Mouse (Mus musculus): ENCODE measurements around the gene Crebl2.

The Crebl2 gene

DNA sequence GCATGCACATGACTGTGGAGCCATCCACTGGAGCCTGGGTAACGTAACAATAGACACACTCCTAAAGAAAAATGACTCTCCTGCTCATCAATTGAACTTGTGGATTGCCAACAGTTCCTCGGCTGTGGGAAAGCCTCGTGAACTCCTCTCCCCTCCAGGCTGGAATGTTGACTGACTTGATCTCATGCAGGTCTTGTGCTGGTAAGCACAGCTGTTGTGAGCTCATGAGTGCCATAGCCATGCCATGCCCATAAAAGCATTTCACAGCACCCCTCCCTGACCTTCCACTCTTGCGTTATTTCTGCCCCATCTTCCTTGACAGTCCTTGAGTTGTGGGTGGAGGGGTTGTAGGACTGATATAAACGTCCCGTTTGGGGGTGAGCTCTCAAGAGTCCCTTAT lies 9.5 kb upstream of the Crebl2 start:
- no peak for DNase-seq (ENCODE audit: low spot score)

DNA sequence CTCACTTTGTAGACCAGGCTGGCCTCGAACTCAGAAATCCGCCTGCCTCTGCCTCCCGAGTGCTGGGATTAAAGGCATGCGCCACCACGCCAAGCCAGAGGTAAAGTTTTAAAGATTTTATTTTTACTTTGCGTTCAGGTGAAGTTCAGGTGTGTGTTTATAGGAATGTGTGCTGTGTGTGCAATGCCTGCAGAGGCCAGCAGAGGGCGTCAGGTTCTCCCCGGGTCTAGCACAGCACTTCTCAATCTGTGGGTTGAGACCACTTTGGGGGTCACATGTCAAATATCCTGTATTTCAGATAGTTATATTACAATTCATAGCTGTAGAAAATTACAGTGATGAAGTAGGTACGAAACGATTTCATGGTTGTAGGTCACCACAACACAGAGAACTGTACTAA lies 7.1 kb upstream of the Crebl2 start:
- no peak for DNase-seq (ENCODE audit: low spot score)

DNA sequence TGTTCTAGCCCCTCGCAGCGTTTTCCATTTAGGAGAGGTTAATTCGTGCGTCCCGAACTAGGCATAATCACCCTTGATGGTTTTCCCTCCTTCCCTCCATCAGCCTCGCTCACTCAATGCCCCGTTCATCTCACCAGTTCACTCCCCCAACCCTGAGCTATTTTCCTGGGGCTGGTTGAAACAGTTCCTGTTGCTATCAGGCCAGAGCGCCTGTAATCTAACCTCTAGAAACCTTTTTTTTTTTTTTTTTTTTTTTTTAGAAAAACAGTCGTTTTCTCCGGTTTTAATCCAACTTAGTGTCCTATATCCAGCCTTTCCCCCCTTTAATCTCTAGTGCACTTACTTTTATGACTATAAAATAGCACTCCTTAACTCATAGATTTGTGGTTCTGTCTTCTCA lies 822 bp downstream of the Crebl2 start:
- no peak for DNase-seq (ENCODE audit: low spot score)

DNA sequence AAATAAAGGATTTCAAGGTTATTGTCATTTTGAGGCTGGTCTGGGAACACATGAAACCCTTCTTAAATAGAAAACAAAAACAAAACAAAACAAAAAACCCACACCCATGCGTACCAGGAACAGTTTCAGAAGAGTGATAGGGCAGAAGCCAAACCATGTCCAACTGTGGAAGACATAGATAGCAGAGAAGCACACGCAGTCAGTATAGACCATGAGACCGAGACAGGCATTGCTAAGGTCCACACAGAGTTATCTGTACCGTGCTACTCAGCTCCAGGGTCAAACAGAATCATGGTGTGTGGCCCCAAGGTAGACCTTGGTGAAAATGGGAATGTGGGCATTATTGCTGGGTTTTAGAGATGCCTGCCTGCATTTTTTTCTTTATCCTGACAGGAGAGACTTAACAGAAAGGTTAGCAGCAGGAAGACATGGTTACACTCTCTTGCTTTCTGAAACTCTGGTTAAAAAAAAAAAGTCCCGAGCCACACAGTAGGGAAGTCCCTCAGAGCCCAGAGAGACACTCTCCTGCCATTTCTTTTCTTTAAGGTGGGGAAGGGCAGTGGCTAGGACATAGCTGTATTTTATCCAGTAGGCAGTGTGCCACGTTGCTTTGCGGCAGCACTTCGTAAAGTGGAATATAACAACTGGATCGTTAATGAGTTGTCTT lies 4.8 kb downstream of the Crebl2 start:
- DNase-seq (ENCODE audit: low spot score), result no peak

DNA sequence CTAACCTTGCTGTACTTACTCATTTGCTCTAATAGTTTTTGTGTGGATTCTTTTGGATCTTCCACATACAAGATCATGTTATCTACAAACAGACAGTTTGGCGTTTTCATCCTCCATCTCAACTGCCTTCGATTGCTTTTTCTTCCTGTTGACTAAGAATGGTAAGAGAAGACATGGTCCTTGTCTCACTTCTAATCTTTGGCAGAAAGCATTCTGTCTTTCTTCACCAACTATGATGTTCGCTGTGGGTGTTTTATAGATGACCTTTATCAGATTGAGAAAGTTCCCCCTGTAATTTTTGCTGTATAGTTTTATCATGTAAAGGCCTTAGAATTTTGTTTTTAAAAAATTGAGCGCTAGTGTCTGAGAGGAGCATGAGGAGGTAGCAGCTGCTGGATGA lies 8.2 kb downstream of the Crebl2 start:
- DNase-seq (ENCODE audit: low spot score), result no peak

DNA sequence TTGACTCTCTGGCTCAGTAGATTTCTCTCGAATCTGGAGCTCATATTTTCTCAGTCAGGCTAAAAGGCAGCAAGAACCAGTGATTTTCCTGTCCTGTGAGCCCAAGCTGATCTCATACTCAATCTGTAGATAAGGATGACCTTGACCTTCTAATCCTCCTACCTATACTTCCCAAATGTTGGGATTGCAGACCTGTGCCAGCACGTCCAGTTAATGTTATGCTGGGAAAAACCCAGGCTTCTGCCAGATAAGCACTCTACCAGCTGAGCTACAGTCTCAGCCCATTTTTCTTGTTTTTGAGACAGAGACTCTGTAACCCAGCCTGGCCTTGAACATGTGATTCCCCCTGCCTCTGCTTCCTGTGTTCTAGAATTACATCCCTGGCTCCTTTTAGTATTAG lies 10.4 kb downstream of the Crebl2 start:
- DNase-seq (ENCODE audit: low spot score), result no peak

DNA sequence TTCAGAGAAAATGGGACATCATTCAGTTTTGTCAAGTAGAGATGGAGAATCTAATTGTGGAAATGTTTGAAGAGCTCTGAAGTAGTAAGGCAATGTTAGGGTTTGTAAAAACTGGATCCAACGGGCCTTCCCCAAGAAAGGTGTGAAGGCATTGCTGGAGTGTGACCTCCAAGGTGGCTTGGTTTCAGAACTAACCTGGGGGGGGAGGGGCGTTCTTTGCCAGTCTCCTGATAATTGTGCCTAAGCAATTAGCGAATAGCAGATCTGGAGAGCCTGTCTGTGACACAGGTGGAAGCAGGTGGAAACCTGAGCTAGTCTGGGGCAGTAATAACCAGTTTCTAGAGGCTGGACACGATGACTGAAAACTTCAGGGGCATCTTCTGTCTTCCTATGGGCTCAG lies 15.8 kb downstream of the Crebl2 start:
- DNase-seq (ENCODE audit: low spot score), result no peak

DNA sequence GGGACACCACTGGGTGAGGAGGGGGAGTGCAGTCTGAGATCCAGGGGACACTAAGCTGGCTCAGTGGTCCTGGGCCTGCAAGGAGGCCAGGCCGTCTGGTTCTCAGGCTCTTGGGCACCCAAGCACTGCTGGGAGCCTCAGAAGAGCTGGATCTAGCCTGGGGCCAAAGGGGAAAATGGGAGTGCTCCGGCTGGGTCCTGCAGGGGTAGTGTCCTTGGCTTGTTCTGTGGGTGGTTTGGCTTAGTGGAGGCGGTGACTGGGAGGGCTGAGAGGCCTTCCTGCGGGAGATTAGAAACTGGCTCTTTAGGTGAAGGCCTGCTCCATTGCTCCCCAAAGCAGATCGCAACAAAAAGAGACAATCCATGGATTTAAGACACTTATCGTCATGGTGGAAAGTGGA lies 16.4 kb downstream of the Crebl2 start:
- DNase-seq (ENCODE audit: low spot score), result no peak

DNA sequence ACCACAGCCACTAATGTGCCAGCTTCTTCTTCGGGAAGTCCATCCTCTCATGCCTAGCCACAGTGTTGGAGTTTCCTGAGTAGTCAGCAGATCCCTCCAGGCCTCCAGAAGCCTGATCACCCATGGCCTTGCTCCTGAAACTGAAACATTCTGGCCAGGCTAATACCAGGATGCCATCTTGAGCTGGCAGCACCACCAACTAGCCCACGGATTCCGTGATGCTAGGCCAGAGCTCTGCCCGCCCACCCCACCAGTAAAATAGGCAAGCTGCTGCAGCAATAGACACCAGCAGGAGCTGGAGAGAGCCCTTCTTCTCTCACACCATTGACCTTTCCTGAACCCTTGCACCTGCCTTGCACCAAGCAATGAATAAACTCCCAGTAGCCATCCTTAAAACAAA lies 17.6 kb downstream of the Crebl2 start:
- DNase-seq (ENCODE audit: low spot score), result no peak

DNA sequence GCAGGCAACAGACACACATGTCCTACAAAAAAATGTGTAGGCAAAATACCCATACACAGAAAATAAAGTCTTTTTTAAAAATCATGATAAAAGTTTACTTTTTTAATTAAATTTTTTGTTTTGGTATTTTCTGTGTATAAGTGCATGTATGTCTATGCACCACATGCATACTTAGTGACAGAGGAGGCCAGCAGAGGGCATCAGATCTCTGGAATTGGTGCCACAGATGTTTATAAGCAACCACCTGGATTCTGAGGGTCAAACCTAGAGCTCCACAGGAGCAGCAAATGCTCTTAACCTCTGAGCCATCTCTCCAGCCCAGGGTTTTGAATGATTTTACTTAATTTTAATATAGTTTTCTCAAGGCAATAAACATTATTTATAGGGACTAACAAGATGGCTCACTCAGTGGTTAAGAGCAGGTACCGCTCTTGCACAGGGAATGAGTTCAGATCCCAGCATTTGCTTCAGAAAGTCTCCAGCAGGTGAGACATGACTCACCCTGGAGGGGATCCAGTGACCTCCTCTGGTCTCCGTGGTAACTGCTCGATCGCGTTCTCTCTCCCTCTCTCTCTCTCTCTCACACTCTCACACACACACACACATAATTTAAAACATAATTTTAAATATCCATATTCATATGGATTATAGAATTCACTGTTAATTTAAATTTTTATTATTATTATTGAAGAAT lies 18.4 kb downstream of the Crebl2 start:
- no peak for DNase-seq (ENCODE audit: low spot score)

DNA sequence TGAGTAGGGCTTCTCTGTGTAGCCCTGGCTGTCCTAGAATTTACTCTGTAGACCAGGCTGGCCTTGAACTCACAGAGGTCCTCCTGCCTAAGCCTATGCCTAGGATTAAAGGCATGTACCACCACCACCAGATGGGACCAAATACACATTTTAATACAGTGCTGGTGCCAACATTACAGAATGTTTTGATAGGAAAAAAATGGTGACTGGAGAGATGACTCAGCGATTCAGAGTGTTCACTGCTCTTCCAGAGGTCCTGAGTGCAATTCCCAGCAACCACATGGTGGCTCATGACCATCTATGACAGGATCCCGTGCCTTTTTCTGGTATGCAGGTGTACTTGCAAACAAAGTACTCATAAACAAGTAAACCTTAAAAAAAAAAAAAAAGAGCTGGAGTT lies 19.5 kb downstream of the Crebl2 start:
- no peak for DNase-seq (ENCODE audit: low spot score)

DNA sequence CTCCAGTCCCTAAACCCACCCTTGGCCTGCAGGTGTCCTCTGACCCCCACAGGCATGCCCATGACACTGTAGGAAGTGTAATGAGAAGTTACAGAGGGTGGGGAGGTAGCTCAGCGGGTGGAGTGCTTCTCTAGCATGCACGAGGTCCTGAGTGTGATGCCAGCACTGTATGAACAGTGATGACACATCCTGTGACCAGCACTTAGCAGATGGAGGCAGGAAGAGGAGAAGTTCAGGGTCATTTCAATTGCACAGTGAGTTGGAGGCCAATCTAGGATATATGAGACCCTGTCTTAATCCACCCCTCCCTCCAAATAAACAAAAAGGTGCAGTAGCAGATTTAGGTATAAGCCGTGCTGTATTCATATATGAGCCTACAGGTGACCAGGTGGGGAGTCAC lies 20.0 kb downstream of the Crebl2 start:
- DNase-seq (ENCODE audit: low spot score), result no peak

DNA sequence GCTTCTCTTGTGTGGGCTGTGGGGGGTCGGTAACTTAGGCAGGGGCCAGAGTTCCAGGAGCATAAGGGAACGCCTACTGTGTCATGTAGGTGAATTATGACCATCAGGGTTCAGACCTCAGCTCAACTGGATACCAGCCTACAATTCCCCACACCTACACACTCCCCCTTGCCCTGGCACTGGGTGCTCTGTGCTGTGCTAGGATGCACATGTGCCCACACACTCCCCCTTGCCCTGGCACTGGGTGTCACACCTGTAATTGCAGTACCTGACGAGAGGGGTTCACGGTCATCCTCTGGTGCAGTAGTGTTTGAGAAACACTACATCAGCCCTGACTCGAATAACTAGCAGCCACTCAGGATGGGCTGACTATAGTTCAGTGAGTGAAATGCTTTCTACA lies 24.8 kb downstream of the Crebl2 start:
- no peak for DNase-seq (ENCODE audit: low spot score)

DNA sequence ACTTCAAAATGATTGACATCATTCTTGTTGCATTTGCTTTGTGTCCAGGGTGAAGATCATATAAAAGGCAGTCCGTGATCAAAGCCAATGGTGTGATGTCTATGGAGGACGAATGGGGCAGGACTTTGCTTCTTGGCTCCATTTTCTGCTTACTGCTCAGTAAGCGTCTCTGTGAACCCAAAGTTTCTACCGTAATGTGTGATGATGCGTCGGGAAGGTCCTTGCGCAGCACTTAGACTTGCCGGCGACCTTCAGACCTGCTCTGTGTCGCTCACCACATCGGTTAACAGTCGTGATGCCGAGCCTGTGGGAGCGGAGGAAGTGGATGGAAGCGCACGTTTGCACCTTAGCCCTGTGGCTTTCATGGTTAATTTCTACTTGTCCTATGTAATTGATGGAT lies 26.0 kb downstream of the Crebl2 start:
- DNase-seq (ENCODE audit: low spot score), result no peak

DNA sequence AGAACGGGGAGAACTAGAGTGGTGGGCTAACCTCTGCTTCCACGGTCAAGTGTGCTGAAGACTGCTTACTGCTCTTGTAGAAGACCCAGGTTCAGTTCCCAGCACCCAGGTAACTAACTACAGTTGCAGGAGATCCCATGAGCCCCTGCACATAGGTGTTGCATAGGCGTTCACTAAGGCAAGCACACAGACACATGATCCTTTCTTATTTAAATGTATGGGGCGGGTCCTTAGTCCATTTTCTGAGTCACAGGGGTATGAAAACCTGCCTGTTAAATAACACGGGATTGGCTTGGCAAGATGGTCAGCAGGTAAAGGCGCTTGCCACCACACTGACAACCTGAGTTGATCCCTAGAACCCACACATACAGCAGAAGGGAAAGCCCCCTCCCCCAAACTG lies 29.1 kb downstream of the Crebl2 start:
- no peak for DNase-seq (ENCODE audit: low spot score)

DNA sequence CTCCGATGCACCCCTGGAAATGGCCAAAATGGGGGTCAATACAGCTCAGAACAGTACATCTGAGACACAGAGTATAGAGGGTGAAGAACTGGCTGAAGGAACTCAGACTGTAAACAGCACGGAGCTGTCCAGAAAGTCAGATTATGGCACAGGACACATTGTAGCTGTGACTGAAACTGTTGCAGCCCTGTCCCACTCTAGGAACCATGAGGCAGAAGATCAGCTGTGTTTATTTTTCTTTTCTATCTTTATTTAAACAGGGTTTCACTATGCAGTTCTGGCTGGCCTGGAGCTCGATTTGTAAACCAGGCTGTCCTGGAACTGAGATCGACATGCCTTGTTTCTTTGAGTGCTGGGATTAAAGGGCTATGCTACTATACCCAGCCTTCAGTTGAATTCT lies 30.3 kb downstream of the Crebl2 start:
- no peak for DNase-seq (ENCODE audit: low spot score)

DNA sequence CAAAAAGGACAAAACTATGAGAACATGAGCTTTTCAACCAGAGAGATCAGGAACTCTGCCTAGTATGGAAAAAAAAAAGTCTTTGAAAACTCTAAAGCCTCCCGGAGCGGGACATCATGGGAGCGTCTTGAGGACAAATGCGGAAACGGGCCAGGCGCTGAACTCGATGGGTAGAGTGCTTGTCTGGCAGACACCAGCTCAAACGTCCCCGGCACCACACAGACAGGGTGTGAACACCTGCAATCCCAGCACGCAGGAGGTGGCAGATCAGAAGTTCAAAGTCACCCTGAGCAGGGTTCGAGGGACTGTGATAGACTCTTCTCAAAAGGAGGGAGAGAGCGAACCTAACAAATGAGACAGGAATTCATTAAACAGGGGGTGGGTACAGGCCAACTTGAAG lies 31.4 kb downstream of the Crebl2 start:
- no peak for DNase-seq (ENCODE audit: low spot score)

DNA sequence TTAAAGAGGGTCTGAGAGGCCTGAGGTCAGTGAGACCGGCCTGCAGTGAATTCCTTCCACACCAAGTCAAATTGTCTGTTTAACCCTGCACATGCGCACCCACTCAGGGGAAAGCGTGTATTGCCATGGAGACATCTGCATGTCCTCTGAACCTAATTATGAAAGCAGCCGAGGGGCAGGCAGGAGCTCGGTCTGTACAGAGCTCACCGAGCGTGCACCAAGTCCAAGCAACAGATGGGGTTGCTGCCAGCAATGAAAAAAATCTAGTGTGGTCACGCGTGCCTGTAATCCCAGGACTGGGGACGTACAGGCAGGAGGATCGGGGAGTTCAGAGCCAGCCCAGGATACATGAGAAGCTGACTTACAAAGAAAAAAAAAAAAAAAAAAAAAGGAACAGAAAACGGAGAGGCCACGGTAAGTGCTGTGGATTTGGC lies 32.7 kb downstream of the Crebl2 start:
- no peak for DNase-seq (ENCODE audit: low spot score)

DNA sequence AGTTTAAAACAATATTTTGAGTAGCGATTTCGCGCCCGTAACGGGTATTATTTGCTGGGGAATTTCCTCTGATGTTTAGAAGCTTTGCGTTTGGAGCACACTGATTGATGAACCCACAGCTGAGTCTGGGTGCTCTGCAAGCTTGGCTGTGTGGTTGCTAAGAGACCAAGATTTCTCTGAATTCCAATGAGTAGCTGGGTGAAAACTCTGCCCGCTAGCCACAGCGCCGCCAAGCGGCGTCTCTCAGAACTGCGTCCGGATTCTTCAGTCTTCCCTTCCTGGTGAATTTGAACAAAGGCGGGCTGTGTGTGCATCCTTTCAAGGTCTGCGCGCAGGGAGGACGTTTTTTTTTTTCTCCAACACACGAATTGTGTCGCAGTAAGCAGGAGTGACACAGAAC lies 33.2 kb downstream of the Crebl2 start:
- DNase-seq (ENCODE audit: low spot score), result peak; percentile 87

DNA sequence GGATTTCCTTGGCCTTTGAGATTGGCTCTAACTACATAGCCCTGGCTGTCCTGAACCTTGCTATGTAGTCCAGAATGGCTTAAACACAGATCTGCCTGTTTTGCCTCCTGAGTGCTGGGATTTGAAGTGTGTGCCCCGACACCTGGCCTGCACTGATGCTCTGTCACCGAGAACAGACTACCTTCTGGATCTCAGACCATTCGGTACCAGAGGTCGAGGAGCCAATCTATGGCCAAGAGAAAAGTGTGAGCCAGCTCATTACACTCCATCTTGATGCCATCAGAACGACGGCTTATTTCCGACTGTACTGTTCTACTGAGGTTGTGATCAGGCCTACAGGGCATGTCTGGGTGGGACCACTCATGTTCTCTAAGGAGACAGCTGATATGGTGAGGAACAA lies 36.2 kb downstream of the Crebl2 start:
- DNase-seq (ENCODE audit: low spot score), result no peak

DNA sequence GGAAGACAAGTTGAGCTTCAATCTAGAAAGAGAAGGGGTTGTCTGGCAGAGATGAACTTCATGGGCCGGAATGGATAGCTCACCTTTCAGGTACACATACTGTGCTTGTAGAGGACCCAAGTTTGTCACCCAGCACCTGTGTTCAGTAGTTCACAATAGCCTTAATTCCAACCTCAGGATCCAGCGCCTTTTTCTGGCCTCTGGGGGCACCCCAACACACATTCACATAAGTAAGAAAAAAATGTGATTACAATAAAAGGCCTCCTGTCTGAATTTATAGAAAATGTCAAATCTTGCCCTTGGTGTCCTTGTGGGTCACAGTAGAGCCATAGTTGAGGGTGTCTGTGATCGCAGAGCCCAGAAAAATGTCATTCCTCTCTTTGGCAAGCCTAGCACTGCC lies 37.4 kb downstream of the Crebl2 start:
- DNase-seq (ENCODE audit: low spot score), result no peak

DNA sequence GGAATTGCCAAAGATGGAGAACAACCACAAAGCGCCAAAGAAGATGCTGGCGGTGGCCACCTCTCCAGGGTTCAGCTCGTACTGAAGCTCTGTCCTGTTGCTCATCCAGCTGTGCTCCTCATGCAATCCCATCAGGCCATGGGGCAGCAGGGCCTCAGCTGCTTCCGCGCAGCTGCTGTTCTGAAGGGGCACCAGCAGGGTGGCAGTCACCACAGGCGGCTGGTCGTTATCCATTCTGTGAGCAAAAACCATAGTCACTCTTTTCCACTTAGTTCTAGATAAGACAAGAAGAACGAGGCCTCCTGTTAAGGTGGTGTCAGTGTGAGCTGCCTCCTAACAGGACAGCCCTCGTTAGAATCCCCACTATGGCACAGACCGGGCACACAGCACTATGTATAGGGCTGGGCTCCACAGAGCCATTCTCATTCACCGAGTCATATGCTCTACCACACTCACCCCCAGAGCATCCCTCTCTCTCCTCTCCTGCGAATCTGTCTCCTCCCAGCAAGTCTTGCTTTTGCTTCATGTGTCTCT lies 40.3 kb downstream of the Crebl2 start:
- DNase-seq (ENCODE audit: low spot score), result no peak

DNA sequence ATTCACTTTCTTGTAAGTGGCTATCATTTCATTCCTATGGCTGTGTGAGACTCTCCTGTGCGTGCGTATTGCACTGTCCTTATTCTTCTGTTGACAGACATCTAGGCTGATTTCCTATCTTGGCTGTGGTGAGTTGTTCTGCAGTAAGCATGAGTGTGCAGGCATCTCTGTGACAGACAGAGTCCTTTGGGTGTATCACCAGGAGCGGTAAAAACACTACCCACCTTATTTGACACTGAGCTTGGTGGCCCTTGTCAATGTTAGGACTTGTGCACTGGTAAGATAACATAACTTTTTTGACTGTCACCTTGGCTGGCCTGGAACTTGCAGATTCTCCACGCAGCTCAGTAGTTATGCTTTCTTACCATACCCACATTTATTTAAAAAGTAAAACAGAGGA lies 40.9 kb downstream of the Crebl2 start:
- no peak for DNase-seq (ENCODE audit: low spot score)

DNA sequence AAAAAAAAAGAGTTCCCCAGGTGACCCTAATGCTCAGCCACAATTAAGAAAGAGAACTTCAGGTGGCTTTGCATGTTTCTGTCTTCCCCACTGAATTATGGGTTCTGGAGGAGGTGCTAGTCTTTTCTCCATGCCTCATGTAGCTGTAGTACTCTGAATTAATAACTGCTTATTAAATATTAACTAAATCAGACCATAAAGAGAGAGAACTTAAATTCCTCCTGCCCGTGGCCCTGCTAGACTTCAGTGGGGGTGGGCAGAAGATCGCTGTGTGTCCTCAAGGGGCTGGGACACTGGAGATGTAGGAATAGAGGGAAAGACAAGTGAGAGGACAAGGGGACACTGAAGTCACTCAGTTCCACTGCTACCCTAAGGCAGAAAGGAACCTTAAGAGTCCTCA lies 42.3 kb downstream of the Crebl2 start:
- no peak for DNase-seq (ENCODE audit: low spot score)

Measured in urinary bladder, postnatal 10 days (tissue).